Mouse (Mus musculus) heart, adult 2 months (tissue): Measurements from ENCODE around the gene Gjd3. TPM values are rescaled to one million over a fixed set of nuclear protein-coding genes. Genes with fewer than 3 reads are reported as not detected.
A peak's percentile ranks its signal among the peaks of the same experiment; 100 is the strongest.

Source experiments
- DNase-seq, 2 experiments: peaks; one replicate each; pipeline ENCODE4 v3.0.0; 2021
- H3K27ac ChIP-seq: fragments of 200-600 bp; 2 replicates; pipeline ENCODE4 v1.8.1; 2022
- H3K27me3 ChIP-seq: fragments of 200-500 bp; 2 replicates; pipeline ENCODE4 v1.6.1; 2012; ENCODE audit warnings: mild to moderate bottlenecking, low read length, inconsistent platforms, mixed read lengths; ENCODE audit not compliant: control insufficient read depth, insufficient read depth
- H3K36me3 ChIP-seq: fragments of 200-500 bp; 2 replicates; pipeline ENCODE4 v1.6.1; 2012; ENCODE audit warnings: low read length, inconsistent platforms; ENCODE audit not compliant: control insufficient read depth, insufficient read depth
- H3K4me1 ChIP-seq: fragments of 200-500 bp; 2 replicates; pipeline ENCODE4 v1.6.1; 2011; ENCODE audit warnings: low read length; ENCODE audit not compliant: control insufficient read depth, insufficient read depth
- H3K4me3 ChIP-seq: fragments of 200-600 bp; 2 replicates; pipeline ENCODE4 v1.8.1; 2022
- H3K79me2 ChIP-seq: fragments of 200-500 bp; replicated peaks from 2 replicates; pipeline ENCODE4 v1.6.1; 2012; ENCODE audit warnings: mild to moderate bottlenecking, inconsistent platforms, low read length, moderate library complexity, mixed read lengths; ENCODE audit not compliant: control insufficient read depth, insufficient read depth
- H3K9ac ChIP-seq: fragments of 200-500 bp; 2 replicates; pipeline ENCODE4 v1.6.1; 2012; ENCODE audit warnings: low read depth, mild to moderate bottlenecking, control low read depth, inconsistent platforms, low read length, mixed read lengths
- CTCF ChIP-seq: fragments of 200-600 bp; IDR thresholded peaks from 2 replicates; pipeline ENCODE4 v1.8.1; 2022; ENCODE audit warnings: antibody characterized with exemption, mild to moderate bottlenecking, moderate library complexity
- EP300 ChIP-seq: fragments of 200-500 bp; IDR thresholded peaks from 2 replicates; pipeline ENCODE4 v1.6.1; 2011; ENCODE audit warnings: low read depth, low read length, control low read depth; ENCODE audit not compliant: insufficient read depth
- POLR2A ChIP-seq: fragments of 200-500 bp; IDR thresholded peaks from 2 replicates; pipeline ENCODE4 v1.6.1; 2011; ENCODE audit warnings: mild to moderate bottlenecking, low read depth, low read length, control low read depth; ENCODE audit not compliant: insufficient read depth
- WGBS: fragments of 180-500 bp; shearing (Covaris S2); methylation state at CpG from one replicate; pipeline ENCODE4 v1.1.7; 2018; 5-methylcytosine and 5-hydroxymethylcytosine counted together
- intact Hi-C: fragments of 180-260 bp; cut with DNase I; formaldehyde crosslinking; loops from one replicate; pipeline ENCODE4 v1.15.1; 2025
- polyA plus RNA-seq: library from polyadenylated mRNA; depleted of rRNA; stranded (reverse); fragments of >200 nt; gene quantifications from 2 replicates; pipeline ENCODE4 v1.2.3, GENCODE M21; 2012
- total RNA-seq, 2 experiments: library from RNA; stranded (reverse); gene quantifications; 2 replicates each; pipeline ENCODE4 v1.2.3; 2021

Gene Gjd3
- total and polyA plus RNA-seq, 3 experiments: 0.27 to 0.94 (median 0.31) TPM

DNA sequence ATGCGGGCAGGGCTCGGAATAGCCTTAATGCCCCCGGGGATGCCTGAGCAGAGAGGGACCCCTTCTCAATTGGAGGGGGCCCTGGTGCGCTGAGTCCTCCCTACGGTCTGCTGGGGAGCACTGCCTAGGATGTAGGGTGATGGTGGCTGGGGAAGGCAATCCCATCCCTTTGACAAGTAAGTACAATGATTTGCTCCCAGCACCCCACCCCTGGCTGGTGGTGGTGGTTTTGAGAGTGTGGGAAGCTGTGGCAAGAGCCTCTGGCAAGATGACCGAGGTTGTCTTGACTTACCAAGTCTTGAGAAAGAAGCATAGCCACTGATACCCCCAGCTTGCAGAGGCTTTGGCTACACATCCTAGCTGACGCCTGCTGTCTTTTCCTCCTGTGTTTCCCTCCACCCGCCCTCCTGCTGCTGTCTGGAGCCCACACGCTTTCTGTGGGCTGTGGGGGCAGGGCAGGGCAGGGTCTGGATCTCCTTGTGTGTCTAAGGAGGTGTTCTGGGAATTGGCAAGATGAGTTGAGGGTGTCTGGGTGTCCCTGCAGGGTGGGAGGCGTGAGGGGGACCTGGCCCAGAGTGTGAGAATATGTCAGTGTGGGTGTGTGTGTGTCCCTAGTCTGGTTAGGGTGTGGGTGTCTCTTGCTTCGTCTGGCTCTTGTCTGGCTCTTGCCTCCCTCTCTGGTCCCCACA is 42.7 kb downstream of the Gjd3 start:
- peaks cover 44% of the 10 kb centered on the region for H3K4me1 ChIP-seq
- H3K27ac ChIP-seq: peak overlapping the region; percentile 98; the same call in 1 of the 2 replicates

DNA sequence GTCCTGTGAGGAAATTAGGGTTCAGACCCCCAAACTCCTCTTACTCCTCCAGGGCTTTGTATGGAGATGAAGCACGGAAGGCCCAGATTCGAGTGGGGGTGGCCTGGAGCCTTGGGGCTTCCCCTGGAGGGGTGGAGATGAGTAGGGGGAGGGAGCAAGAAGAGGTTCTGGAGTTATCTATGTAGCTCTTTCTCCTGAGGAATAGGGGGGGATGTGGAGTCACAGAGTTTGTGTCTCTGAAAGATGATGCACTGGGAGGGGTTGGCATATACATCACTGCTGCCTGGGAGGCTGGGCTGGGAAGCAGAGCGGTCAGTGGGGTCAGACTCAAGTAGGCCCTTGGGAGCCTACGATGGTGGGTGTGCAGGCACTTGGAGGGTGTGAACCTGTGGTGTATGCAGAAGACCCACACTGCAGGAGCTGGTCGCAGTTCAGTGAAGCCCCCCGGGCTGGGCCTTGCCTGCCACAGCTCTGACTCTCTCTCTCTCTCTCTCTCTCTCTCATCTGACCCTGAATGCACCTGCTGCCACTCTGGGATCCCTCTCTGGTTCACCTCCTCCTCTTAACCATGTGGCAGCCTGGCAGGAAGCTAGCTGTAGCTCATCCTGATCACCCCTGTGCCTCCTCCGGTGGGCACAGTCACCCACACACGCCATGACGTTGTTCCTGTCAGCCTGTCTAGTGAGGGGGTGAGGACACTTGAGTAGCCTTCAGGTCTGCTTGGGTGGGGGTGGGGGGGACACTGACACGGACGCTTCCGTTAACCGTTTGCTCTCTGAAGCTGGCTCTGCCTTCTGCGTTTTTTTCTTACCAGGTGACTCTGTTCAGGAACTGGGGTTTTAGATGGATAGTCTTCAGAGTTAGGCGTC is 43.5 kb downstream of the Gjd3 start:
- Histone ChIP-seq H3K27ac (no peak overlapping the region; the same call in 1 of the 2 replicates), H3K36me3 (no peaks in the 10 kb centered on the region), H3K27me3 (no peaks in the 10 kb centered on the region), H3K9ac (peak overlapping the region; percentile 20), H3K4me3 (no peak overlapping the region; the same call in 1 of the 2 replicates), H3K79me2 (0 out of 2 replicates have a peak, but pooled peaks cover 1% of the 10 kb centered on the region), H3K4me1 (peaks cover 40% of the 10 kb centered on the region)
- DNase-seq: peak in 1 of 2 experiments; percentile 36
- no peak for TF ChIP-seq CTCF
- TF ChIP-seq EP300: no peak
- TF ChIP-seq POLR2A: no peak
- intact Hi-C loops: no loop called here
- 36% methylated on average over 15 of the region's 15 CpGs for WGBS

More for the DNA sequence above, 42.7 kb downstream of the Gjd3 start:
- Histone ChIP-seq H3K27me3 (no peaks in the 10 kb centered on the region), H3K4me3 (no peak overlapping the region), H3K79me2 (peaks cover 1% of the 10 kb centered on the region; the same call in 1 of the 2 replicates), H3K36me3 (no peaks in the 10 kb centered on the region), H3K9ac (peak overlapping the region; percentile 43)
- intact Hi-C loops: no loop called here
- DNase-seq: peak; percentile 45 to 49
- WGBS: 41% methylated on average over 11 of the region's 11 CpGs
- TF ChIP-seq POLR2A: no peak
- TF ChIP-seq EP300: no peak
- no peak for TF ChIP-seq CTCF

- WGBS: 46% methylated on average over 7 of the region's 7 CpGs
Measured at GRCm38 (mm10) chr11:98938701-98939083, 44.1 kb downstream of the Gjd3 start.

DNA sequence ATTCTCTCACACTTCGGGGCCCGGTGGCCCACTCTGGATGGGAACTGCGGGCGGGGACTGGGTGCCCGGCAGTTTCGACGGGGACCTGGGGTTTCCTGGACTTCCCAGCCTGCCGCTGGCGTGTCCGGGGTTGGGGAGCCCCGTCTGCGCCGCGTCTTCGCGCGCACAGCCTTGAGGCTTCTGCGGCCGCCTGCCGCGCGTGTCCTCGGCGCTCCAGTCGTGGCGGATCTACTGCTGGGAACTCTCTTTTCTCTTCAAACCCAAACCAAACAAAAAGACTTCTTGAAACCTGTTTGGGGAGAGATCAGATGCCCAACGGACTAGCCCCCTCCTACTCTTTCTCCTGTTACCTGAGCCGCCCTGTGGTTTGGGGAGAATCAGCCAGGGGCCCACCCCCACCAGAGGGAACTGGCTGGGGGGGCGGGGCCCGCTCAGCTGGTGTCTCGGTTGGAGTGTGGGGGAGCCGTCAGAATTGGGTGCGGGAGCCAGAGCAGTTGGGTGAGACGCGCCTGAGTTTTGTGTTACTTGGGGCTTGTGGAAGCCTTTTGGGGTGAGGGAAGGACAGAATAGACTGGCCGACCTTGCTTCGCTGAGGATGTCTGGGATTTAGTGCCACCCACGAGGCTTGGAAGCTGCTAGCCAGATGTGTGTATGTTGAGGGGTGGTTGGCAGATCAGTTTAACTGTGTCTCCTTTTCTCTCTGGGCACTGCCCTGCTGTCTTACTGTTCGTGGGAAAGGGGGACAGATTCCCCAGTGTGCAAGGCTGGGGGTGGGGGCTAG is 44.7 kb downstream of the Gjd3 start:
- H3K27ac ChIP-seq: peak overlapping the region; percentile 94
- H3K4me3 ChIP-seq: peak overlapping the region; percentile 61
- peak overlapping the region; percentile 88 for H3K9ac ChIP-seq
- under 1% methylated on average over 39 of the region's 39 CpGs for WGBS
- peak; percentile 75 to 78 for DNase-seq
- H3K4me1 ChIP-seq: peaks cover 34% of the 10 kb centered on the region
- intact Hi-C loops: loop anchor here (1.0 kb wide), 1 partner anchor 25 kb away; no protein-coding TSS in a partner anchor
- H3K36me3 ChIP-seq: no peaks in the 10 kb centered on the region
- TF ChIP-seq POLR2A (no peak), EP300 (0 out of 2 replicates have a peak, but pooled peaks have one; percentile 1)
- 0 out of 2 replicates have a peak, but pooled peaks cover 1% of the 10 kb centered on the region for H3K79me2 ChIP-seq
- no peaks in the 10 kb centered on the region for H3K27me3 ChIP-seq

More at GRCm38 (mm10) chr11:98938701-98939083, 44.1 kb downstream of the Gjd3 start:
- TF ChIP-seq EP300 (no peak), POLR2A (no peak), CTCF (no peak)
- Histone ChIP-seq H3K4me3 (peak overlapping the region; percentile 61; the same call in 1 of the 2 replicates), H3K36me3 (no peaks in the 10 kb centered on the region), H3K9ac (peak overlapping the region; percentile 88), H3K27ac (no peak overlapping the region; the same call in 1 of the 2 replicates), H3K79me2 (0 out of 2 replicates have a peak, but pooled peaks cover 1% of the 10 kb centered on the region), H3K27me3 (no peaks in the 10 kb centered on the region), H3K4me1 (peaks cover 35% of the 10 kb centered on the region)
- DNase-seq: no peak
- intact Hi-C loops: loop anchor here (1.0 kb wide), 1 partner anchor 25 kb away; no protein-coding TSS in a partner anchor

DNA sequence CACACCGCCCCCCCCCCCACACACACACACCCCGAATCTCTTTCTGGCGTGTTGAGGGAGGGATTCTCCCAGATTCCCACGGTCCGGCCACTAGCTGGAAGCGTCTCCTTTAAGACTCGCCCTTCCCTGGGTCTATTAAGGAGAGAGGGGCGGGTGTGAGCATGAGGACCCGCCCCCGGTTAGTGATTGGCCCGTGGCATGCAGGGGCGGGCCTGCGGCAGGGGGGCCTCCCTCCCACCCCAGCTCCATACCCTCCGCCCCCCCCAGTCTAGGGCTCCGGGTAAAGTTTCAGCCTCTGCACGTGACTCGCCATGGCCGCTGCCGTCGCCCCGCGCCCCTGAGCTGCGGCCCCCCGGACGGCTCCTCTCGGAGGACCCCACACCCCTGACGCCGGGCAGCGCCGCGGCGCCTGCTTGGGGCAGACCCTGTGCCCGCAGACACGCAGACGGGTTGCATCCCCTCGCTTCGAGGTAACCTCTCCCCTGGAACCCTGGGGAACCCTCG is 45.4 kb downstream of the Gjd3 start:
- intact Hi-C loops: no loop called here
- peak; percentile 92 to 95 for DNase-seq
- 1% methylated on average over 38 of the region's 38 CpGs for WGBS
- Histone ChIP-seq H3K79me2 (0 out of 2 replicates have a peak, but pooled peaks cover 1% of the 10 kb centered on the region), H3K36me3 (no peaks in the 10 kb centered on the region), H3K27ac (peak overlapping the region; percentile 94), H3K4me3 (peak overlapping the region; percentile 61), H3K27me3 (no peaks in the 10 kb centered on the region), H3K9ac (peak overlapping the region; percentile 88), H3K4me1 (peaks cover 33% of the 10 kb centered on the region)
- TF ChIP-seq EP300 (0 out of 2 replicates have a peak, but pooled peaks have one; percentile 79), POLR2A (peak; percentile 92), CTCF (no peak)
